Mouse (Mus musculus) testis, adult 10 weeks (tissue): ENCODE measurements around the gene Olfr285. TPM values are rescaled to one million over a fixed set of nuclear protein-coding genes. Genes with fewer than 3 reads are reported as not detected.

Experiments used
- polyA plus RNA-seq: library from polyadenylated mRNA; stranded (reverse); fragments of 350-450 nt; fragmentation: Illumina TruSeq; extraction: RNeasy Lipid Tissue Mini Kit (QIAGEN cat#74804); gene quantifications from one replicate; pipeline ENCODE4 v1.2.3, GENCODE M21; 2014; ENCODE audit warnings: low read depth, low replicate concordance

Gene Olfr285
- polyA plus RNA-seq = not detected

GRCm38 (mm10) chr15:98317177-98317724, at the start of gene Olfr285:
Gene Olfr285 (minus strand): TSS chr15:98317353.

GRCm38 (mm10) chr15:98340887-98341286, 23.7 kb upstream of the Olfr285 start, which contains the start of gene Olfr284:
Gene Olfr284 (minus strand): TSS chr15:98340987.

GRCm38 (mm10) chr15:98295628-98296551, 21.3 kb downstream of the Olfr285 start, which contains the start of gene Zfp641:
Gene Zfp641 (minus strand): TSS chr15:98296161.

Other genes starting within 250 kb of the Olfr285 start
- 23.1 TPM for gene Pfkm, start 224.8 kb downstream of the Olfr285 start, polyA plus RNA-seq
- 111 TPM for gene Senp1, start 223.6 kb downstream of the Olfr285 start, polyA plus RNA-seq
- gene Asb8, start 151.7 kb downstream of the Olfr285 start, polyA plus RNA-seq = 33.6 TPM
- gene Ccdc184, start 150.2 kb downstream of the Olfr285 start, polyA plus RNA-seq = 2.3 TPM
- not detected for gene Olfr288, start 121.8 kb downstream of the Olfr285 start, polyA plus RNA-seq
- gene Gm44579, start 96.4 kb downstream of the Olfr285 start, polyA plus RNA-seq = not detected
- gene Olfr287, start 96.3 kb downstream of the Olfr285 start, polyA plus RNA-seq = not detected
- gene Olfr286, start 82.9 kb downstream of the Olfr285 start, polyA plus RNA-seq = not detected
- 79.5 TPM for gene H1fnt, start 60.1 kb downstream of the Olfr285 start, polyA plus RNA-seq
- gene Zfp641, start 21.2 kb downstream of the Olfr285 start, polyA plus RNA-seq = 0.67 TPM
- not detected for gene Olfr284, start 23.6 kb upstream of the Olfr285 start, polyA plus RNA-seq
- gene Olfr283, start 63.6 kb upstream of the Olfr285 start, polyA plus RNA-seq = not detected
- not detected for gene Olfr282, start 113.9 kb upstream of the Olfr285 start, polyA plus RNA-seq
- gene Olfr281, start 135.2 kb upstream of the Olfr285 start, polyA plus RNA-seq = not detected
- gene OR5BS1P, start 152.5 kb upstream of the Olfr285 start, polyA plus RNA-seq = not detected
- gene Lalba, start 165.4 kb upstream of the Olfr285 start, polyA plus RNA-seq = not detected
- not detected for gene Olfr279, start 175.0 kb upstream of the Olfr285 start, polyA plus RNA-seq
- gene Kansl2, start 216.9 kb upstream of the Olfr285 start, polyA plus RNA-seq = 23.9 TPM